8 mouse cellular contexts compared by ENCODE assay signal in genomic region chr5:28317917-28318267, GRCm38 (mm10). TPM values are rescaled to one million over a fixed set of nuclear protein-coding genes. Genes with fewer than 3 reads are reported as not detected.
DNase-seq lines count a peak whose midpoint lies in the region; ATAC-seq and TF ChIP-seq lines count a peak whose summit lies in the region.

No protein-coding gene starts in this region.

- no peak for TF ChIP-seq CTCF in G1E (IDR thresholded peaks at IDR 0.05; ENCODE audit: low read depth, low read length)
- TF ChIP-seq CTCF in thymus, adult 2 months (IDR thresholded peaks at IDR 0.05; ENCODE audit: borderline replicate concordance, control insufficient read depth, extremely low read depth, insufficient read depth, low read length, poor library complexity) = no peak

- TF ChIP-seq POLR2A in thymus, adult 2 months (IDR thresholded peaks at IDR 0.05; ENCODE audit: control insufficient read depth, extremely low read depth, insufficient read depth, low read length, poor library complexity) = no peak

- H3K9me3 ChIP-seq in heart, embryonic 11.5 days (replicated peaks; ENCODE audit: control insufficient read depth, low read length) = no peaks in the 10 kb centered on the region
- no peaks in the 10 kb centered on the region for H3K9me3 ChIP-seq in G1E (replicated peaks)
- H3K9me3 ChIP-seq in forebrain, embryonic 15.5 days = no peaks in the 10 kb centered on the region
- no peaks in the 10 kb centered on the region for H3K9me3 ChIP-seq in liver, embryonic 13.5 days (replicated peaks)

- H3K27me3 ChIP-seq in heart, embryonic 11.5 days (ENCODE audit: control insufficient read depth, insufficient read depth, low read length) = no peaks in the 10 kb centered on the region
- no peaks in the 10 kb centered on the region for H3K27me3 ChIP-seq in G1E (ENCODE audit: insufficient read depth, low read length)
- no peaks in the 10 kb centered on the region for H3K27me3 ChIP-seq in forebrain, embryonic 15.5 days
- no peaks in the 10 kb centered on the region for H3K27me3 ChIP-seq in liver, embryonic 13.5 days
- H3K27me3 ChIP-seq in thymus, adult 2 months (ENCODE audit: control insufficient read depth, insufficient read depth, low read length) = no peaks in the 10 kb centered on the region

- no peaks in the 10 kb centered on the region for H3K36me3 ChIP-seq in heart, embryonic 11.5 days (ENCODE audit: control insufficient read depth, insufficient read depth, low read length)
- peaks cover 11% of the 10 kb centered on the region for H3K36me3 ChIP-seq in G1E (replicated peaks)
- H3K36me3 ChIP-seq in forebrain, embryonic 15.5 days = no peaks in the 10 kb centered on the region
- no peaks in the 10 kb centered on the region for H3K36me3 ChIP-seq in liver, embryonic 13.5 days
- H3K36me3 ChIP-seq in thymus, adult 2 months (ENCODE audit: control insufficient read depth, insufficient read depth, low read length) = no peaks in the 10 kb centered on the region

- no peak for DNase-seq in heart, adult 8-10 months (ENCODE audit: low spot score)
- DNase-seq in G1E (ENCODE audit: low spot score) = no peak
- DNase-seq in liver, embryonic 13.5 days = no peak
- DNase-seq in thymus, adult 2 months = peak; percentile 37
- no peak for DNase-seq in kidney, adult 8-10 months
- DNase-seq in layer of hippocampus, adult 9-10 months (ENCODE audit: low spot score) = no peak

- no peak overlapping the region for H3K27ac ChIP-seq in heart, embryonic 11.5 days (ENCODE audit: low read depth, low read length)
- H3K27ac ChIP-seq in forebrain, embryonic 15.5 days (replicated peaks) = peak overlapping the region; percentile 100; the same call in 1 of the 2 replicates
- no peak overlapping the region; the same call in 1 of the 2 replicates for H3K27ac ChIP-seq in liver, embryonic 13.5 days
- H3K27ac ChIP-seq in thymus, adult 2 months (ENCODE audit: control insufficient read depth, insufficient read depth, low read length) = no peak overlapping the region

- H3K4me2 ChIP-seq in heart, embryonic 11.5 days = peak overlapping the region; percentile 81
- H3K4me2 ChIP-seq in forebrain, embryonic 15.5 days (replicated peaks) = peak overlapping the region; percentile 57
- peak overlapping the region; percentile 76 for H3K4me2 ChIP-seq in liver, embryonic 13.5 days

- H3K9ac ChIP-seq in heart, embryonic 11.5 days (ENCODE audit: low read depth, low read length) = peak overlapping the region; percentile 99
- H3K9ac ChIP-seq in forebrain, embryonic 15.5 days (replicated peaks) = peak overlapping the region; percentile 86
- peak overlapping the region; percentile 100 for H3K9ac ChIP-seq in liver, embryonic 13.5 days

- peak overlapping the region; percentile 76 for H3K4me3 ChIP-seq in heart, embryonic 11.5 days (ENCODE audit: low read depth, low read length)
- H3K4me3 ChIP-seq in G1E (ENCODE audit: low read depth, low read length) = peak overlapping the region; percentile 85
- peak overlapping the region; percentile 75 for H3K4me3 ChIP-seq in forebrain, embryonic 15.5 days
- H3K4me3 ChIP-seq in liver, embryonic 13.5 days (replicated peaks) = peak overlapping the region; percentile 97
- H3K4me3 ChIP-seq in thymus, adult 2 months (ENCODE audit: control insufficient read depth, insufficient read depth, low read length) = no peak overlapping the region

- 6% methylated on average over 3 of the region's 3 CpGs for WGBS in heart, embryonic 11.5 days (ENCODE audit: insufficient replicate concordance)
- WGBS in forebrain, embryonic 15.5 days = 8% methylated on average over 3 of the region's 3 CpGs
- whole genome bisulfite sequencing in liver, embryonic 13.5 days (ENCODE audit: insufficient replicate concordance) = 1% methylated on average over 3 of the region's 3 CpGs
- under 1% methylated on average over 3 of the region's 3 CpGs for WGBS in thymus, adult 2 months

- no peak for ATAC-seq in heart, embryonic 11.5 days (replicated peaks; ENCODE audit: insufficient number of reproducible peaks, low FRiP score, low TSS enrichment)
- no peak for ATAC-seq in G1E (ENCODE audit: extremely low read depth, insufficient number of reproducible peaks, low FRiP score, poor library complexity, severe bottlenecking)
- no peak for ATAC-seq in forebrain, embryonic 15.5 days (replicated peaks)
- no peak for ATAC-seq in liver, embryonic 13.5 days (ENCODE audit: low read depth)

- peaks cover 4% of the 10 kb centered on the region for H3K4me1 ChIP-seq in heart, embryonic 11.5 days (ENCODE audit: control insufficient read depth, insufficient read depth, low read length)
- H3K4me1 ChIP-seq in G1E (ENCODE audit: insufficient read depth, low read depth, low read length) = peaks cover 44% of the 10 kb centered on the region
- H3K4me1 ChIP-seq in forebrain, embryonic 15.5 days = peaks cover 30% of the 10 kb centered on the region
- peaks cover 49% of the 10 kb centered on the region for H3K4me1 ChIP-seq in liver, embryonic 13.5 days (replicated peaks)
- peaks cover 6% of the 10 kb centered on the region for H3K4me1 ChIP-seq in thymus, adult 2 months (replicated peaks; ENCODE audit: control insufficient read depth, insufficient read depth, low read length)

RNA-seq across cellular contexts. Expression of gene Rbm33, which starts 1.0 kb away (rescaled TPM):
- 12.3 and 16.1 TPM in 2 replicates for polyA plus RNA-seq in heart, embryonic 11.5 days (2014; fragmentation: Nextera tagmentation; extraction: Ambion mirVana)
- total RNA-seq in heart, adult 8-10 months (2022) = 10 to 100 TPM; 36.9 to 40.6 (median 37.5) TPM
- total RNA-seq in G1E (2014; fragmentation: Nextera tagmentation) (81.0 and 88.0 TPM in 2 replicates), G1E (2017) (27.6 and 32.3 TPM in 2 replicates)
- 43.1 and 45.8 TPM in 2 replicates for polyA plus RNA-seq in G1E (2012)
- 17.5 and 19.6 TPM in 2 replicates for polyA plus RNA-seq in forebrain, embryonic 15.5 days (2015; fragmentation: Nextera tagmentation; extraction: Ambion mirVana)
- polyA plus RNA-seq in liver, embryonic 13.5 days (2015; fragmentation: Nextera tagmentation; extraction: Ambion mirVana) = 5.7 and 7.3 TPM in 2 replicates
- polyA plus RNA-seq in thymus, adult 2 months (2012; rRNA removed) = 80.9 and 89.7 TPM in 2 replicates
